Mouse (Mus musculus) ES-Bruce4 (cell line): ENCODE results near the gene Mfsd6l.

Experiments
- CTCF ChIP-seq: IDR thresholded peaks from one replicate; pipeline ENCODE4 v1.8.1; 2011; ENCODE audit warnings: low read depth, low read length
- POLR2A ChIP-seq: IDR thresholded peaks from one replicate; pipeline ENCODE4 v1.8.1; 2011; ENCODE audit warnings: low read length; ENCODE audit not compliant: insufficient read depth

DNA sequence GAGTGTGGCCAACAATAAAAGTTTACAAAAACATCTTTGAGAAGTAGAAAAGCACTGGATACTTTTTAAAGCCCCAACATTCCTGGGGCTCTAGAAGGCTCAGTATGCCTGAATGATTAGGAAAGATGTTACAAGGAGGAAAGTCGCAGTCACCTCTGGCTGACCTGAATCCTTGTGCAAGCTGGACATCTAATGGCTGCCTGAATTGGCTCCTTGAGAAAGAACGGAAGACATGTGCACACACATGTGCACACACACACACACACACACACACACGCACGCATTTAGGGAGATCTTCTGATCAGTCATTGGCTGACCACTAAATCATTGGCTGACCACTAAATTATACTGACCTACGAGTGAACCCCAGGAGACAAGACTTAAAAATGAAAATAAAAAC lies 14.9 kb downstream of the Mfsd6l start:
- TF ChIP-seq CTCF (no peak), POLR2A (no peak)
